9 mouse cellular contexts compared by ENCODE assay signal in genomic region chr5:125319057-125319800, GRCm38 (mm10). TPM values are rescaled to one million over a fixed set of nuclear protein-coding genes. Genes with fewer than 3 reads are reported as not detected.
A peak's percentile ranks its signal among the peaks of the same experiment; 100 is the strongest.
DNase-seq lines count a peak whose midpoint lies in the region; ATAC-seq and TF ChIP-seq lines count a peak whose summit lies in the region.
"Had no signal": no experiment of that assay in that cellular context is flagged by ENCODE, and none has a peak within 500 bp of the region (broad histone marks: within the 10 kb centered on the region; RNA-seq: fewer than 3 reads in every experiment).

No protein-coding gene starts in this region.

- intact Hi-C loops in heart, adult 2 months (cut with DNase I) = loop anchor here (1.0 to 2.0 kb wide), 2 partner anchors 21 to 22 kb away; partner anchors contain the start of gene Scarb1

- no peak for TF ChIP-seq POLR2A in limb, embryonic 14.5 days (IDR thresholded peaks at IDR 0.05; ENCODE audit: borderline replicate concordance, extremely low read depth, insufficient read depth, insufficient read length)
- 0 out of 2 replicates have a peak, but pooled peaks have one; percentile 35 for TF ChIP-seq POLR2A in heart, adult 2 months (IDR thresholded peaks at IDR 0.05; ENCODE audit: insufficient read depth, low read depth, low read length)

- 79% methylated on average over 13 of the region's 16 CpGs for WGBS in limb, embryonic 14.5 days
- WGBS in limb, embryonic 10.5 days = 94% methylated on average over 16 of the region's 16 CpGs
- WGBS in heart, adult 2 months = 45% methylated on average over 16 of the region's 16 CpGs
- 53% methylated on average over 16 of the region's 16 CpGs for WGBS in neural tube, embryonic 15.5 days
- 72% methylated on average over 16 of the region's 16 CpGs for WGBS in intestine, embryonic 15.5 days

- TF ChIP-seq CTCF in heart, adult 2 months (IDR thresholded peaks at IDR 0.05) = no peak

- no peak overlapping the region for H3K4me3 ChIP-seq in limb, embryonic 14.5 days (replicated peaks; ENCODE audit: low read length)
- H3K4me3 ChIP-seq in limb, embryonic 10.5 days = no peak overlapping the region
- no peak overlapping the region for H3K4me3 ChIP-seq in heart, adult 2 months
- no peak overlapping the region for H3K4me3 ChIP-seq in neural tube, embryonic 15.5 days (replicated peaks)
- H3K4me3 ChIP-seq in intestine, embryonic 15.5 days (replicated peaks) = no peak overlapping the region
- H3K4me3 ChIP-seq: limb, embryonic 13.5 days had no signal

- H3K36me3 ChIP-seq in limb, embryonic 14.5 days (ENCODE audit: control insufficient read depth, insufficient read depth, low read length) = no peaks in the 10 kb centered on the region
- peaks cover 7% of the 10 kb centered on the region for H3K36me3 ChIP-seq in limb, embryonic 10.5 days
- H3K36me3 ChIP-seq in heart, adult 2 months (ENCODE audit: control insufficient read depth, insufficient read depth, low read length) = no peaks in the 10 kb centered on the region
- no peaks in the 10 kb centered on the region for H3K36me3 ChIP-seq in neural tube, embryonic 15.5 days
- H3K36me3 ChIP-seq in intestine, embryonic 15.5 days = no peaks in the 10 kb centered on the region

- no peak overlapping the region for H3K9ac ChIP-seq in limb, embryonic 14.5 days (ENCODE audit: low read depth, low read length, severe bottlenecking)
- H3K9ac ChIP-seq in heart, adult 2 months (ENCODE audit: low read depth, low read length) = no peak overlapping the region
- no peak overlapping the region for H3K9ac ChIP-seq in neural tube, embryonic 15.5 days (replicated peaks)
- H3K9ac ChIP-seq in intestine, embryonic 15.5 days = no peak overlapping the region
- H3K9ac ChIP-seq: limb, embryonic 13.5 days had no signal

- H3K4me1 ChIP-seq in limb, embryonic 14.5 days (ENCODE audit: control insufficient read depth, insufficient read depth, low read length) = 0 out of 2 replicates have a peak, but pooled peaks cover 2% of the 10 kb centered on the region
- peaks cover 3% of the 10 kb centered on the region for H3K4me1 ChIP-seq in limb, embryonic 10.5 days
- peaks cover 13% of the 10 kb centered on the region for H3K4me1 ChIP-seq in heart, adult 2 months (ENCODE audit: control insufficient read depth, insufficient read depth, low read length)
- H3K4me1 ChIP-seq in neural tube, embryonic 15.5 days = peaks cover 11% of the 10 kb centered on the region
- peaks cover 3% of the 10 kb centered on the region; the same call in 1 of the 2 replicates for H3K4me1 ChIP-seq in intestine, embryonic 15.5 days (replicated peaks)

- ATAC-seq in limb, embryonic 14.5 days (ENCODE audit: low FRiP score, low read depth) = no peak
- ATAC-seq in neural tube, embryonic 15.5 days (ENCODE audit: low FRiP score) = no peak
- ATAC-seq in intestine, embryonic 15.5 days = no peak

- no peak overlapping the region for H3K4me2 ChIP-seq in limb, embryonic 14.5 days (replicated peaks; ENCODE audit: low read depth, low read length, severe bottlenecking)
- no peak overlapping the region for H3K4me2 ChIP-seq in neural tube, embryonic 15.5 days
- no peak overlapping the region for H3K4me2 ChIP-seq in intestine, embryonic 15.5 days (replicated peaks)
- H3K4me2 ChIP-seq: limb, embryonic 13.5 days had no signal

- peak; percentile 72 for TF ChIP-seq EP300 in heart, adult 2 months (IDR thresholded peaks at IDR 0.05; ENCODE audit: insufficient read depth, low read depth, low read length)

- H3K27me3 ChIP-seq in limb, embryonic 14.5 days (ENCODE audit: control insufficient read depth, insufficient read depth, low read length) = no peaks in the 10 kb centered on the region
- H3K27me3 ChIP-seq in limb, embryonic 10.5 days (ENCODE audit: low read depth, poor library complexity, severe bottlenecking) = no peaks in the 10 kb centered on the region
- no peaks in the 10 kb centered on the region for H3K27me3 ChIP-seq in heart, adult 2 months (ENCODE audit: control insufficient read depth, insufficient read depth, low read length)
- no peaks in the 10 kb centered on the region for H3K27me3 ChIP-seq in neural tube, embryonic 15.5 days (replicated peaks)
- H3K27me3 ChIP-seq in intestine, embryonic 15.5 days (replicated peaks) = no peaks in the 10 kb centered on the region
- H3K27me3 ChIP-seq: limb, embryonic 13.5 days had no signal

- H3K27ac ChIP-seq in limb, embryonic 14.5 days (replicated peaks; ENCODE audit: low read depth, low read length) = no peak overlapping the region
- H3K27ac ChIP-seq in limb, embryonic 10.5 days = no peak overlapping the region
- H3K27ac ChIP-seq in heart, adult 2 months = peak overlapping the region; percentile 72
- H3K27ac ChIP-seq in neural tube, embryonic 15.5 days (replicated peaks) = peak overlapping the region; percentile 58; the same call in 1 of the 2 replicates
- no peak overlapping the region for H3K27ac ChIP-seq in intestine, embryonic 15.5 days
- H3K27ac ChIP-seq: limb, embryonic 13.5 days had no signal

- H3K79me2 ChIP-seq in heart, adult 2 months (replicated peaks; ENCODE audit: control insufficient read depth, insufficient read depth, low read length) = peaks cover 1% of the 10 kb centered on the region; the same call in 1 of the 2 replicates

- peak; percentile 77 for DNase-seq in limb, embryonic 14.5 days (ENCODE audit: low spot score)
- DNase-seq in limb, embryonic 10.5 days (ENCODE audit: low spot score) = no peak
- DNase-seq in heart, adult 2 months = peak; percentile 69 to 81
- DNase-seq in kidney, adult 9 months = peak; percentile 69
- no peak for DNase-seq in layer of hippocampus, adult 18-20 months (ENCODE audit: low spot score in 2 of 2)
- DNase-seq in cerebellum, adult 11-12 months = no peak

- no peaks in the 10 kb centered on the region for H3K9me3 ChIP-seq in limb, embryonic 14.5 days (ENCODE audit: control insufficient read depth, low read length)
- no peaks in the 10 kb centered on the region for H3K9me3 ChIP-seq in limb, embryonic 10.5 days (replicated peaks)
- no peaks in the 10 kb centered on the region for H3K9me3 ChIP-seq in neural tube, embryonic 15.5 days (replicated peaks)
- no peaks in the 10 kb centered on the region for H3K9me3 ChIP-seq in intestine, embryonic 15.5 days
- H3K9me3 ChIP-seq: limb, embryonic 13.5 days had no signal

RNA-seq across cellular contexts. Expression of gene Scarb1, which starts 21.7 kb away (rescaled TPM):
- polyA plus RNA-seq in limb, embryonic 14.5 days (2012; rRNA removed) = 67.7 and 85.6 TPM in 2 replicates
- 40.1 and 43.9 TPM in 2 replicates for polyA plus RNA-seq in limb, embryonic 14.5 days (2014; fragmentation: Nextera tagmentation; extraction: Ambion mirVana)
- polyA plus RNA-seq in limb, embryonic 10.5 days (2016; fragmentation: Nextera tagmentation; extraction: Ambion mirVana) = 43.5 and 45.2 TPM in 2 replicates
- total RNA-seq in heart, adult 2 months (2021) = 10 to 100 TPM; 23.6 to 27.8 TPM
- 55.5 and 77.5 TPM in 2 replicates for polyA plus RNA-seq in heart, adult 2 months (2012; rRNA removed)
- polyA plus RNA-seq in neural tube, embryonic 15.5 days (2015; fragmentation: Nextera tagmentation; extraction: Ambion mirVana) = 50.5 and 55.5 TPM in 2 replicates
- polyA plus RNA-seq in intestine, embryonic 15.5 days (2015; fragmentation: Nextera tagmentation; extraction: Ambion mirVana) = 59.3 and 70.0 TPM in 2 replicates
- total RNA-seq in layer of hippocampus, adult 18-20 months (2021) = 10 to 100 TPM; 29.4 to 32.7 TPM

Comparison
In these comparisons a context has a peak if more than half of its experiments do, and no peak if none do; other contexts are left out.
1. DNase-seq: peak in limb, embryonic 14.5 days (single experiment), heart, adult 2 months (2 of 2) and kidney, adult 9 months (single experiment); none in limb, embryonic 10.5 days (single experiment), layer of hippocampus, adult 18-20 months (0 of 2) and cerebellum, adult 11-12 months (single experiment).
2. H3K27ac ChIP-seq: peak in heart, adult 2 months (single experiment) and neural tube, embryonic 15.5 days (single experiment); none in limb, embryonic 14.5 days (single experiment), limb, embryonic 10.5 days (single experiment) and intestine, embryonic 15.5 days (single experiment).